Mouse (Mus musculus) right cerebral cortex, adult 18-20 months (tissue): ENCODE data around the gene Slc9a2.

Experiments used
- DNase-seq: peaks from one replicate; pipeline ENCODE4 v3.0.0; 2022; ENCODE audit warnings: mixed read lengths

Gene Slc9a2

GRCm38 (mm10) chr1:40789666-40790233 is 109.4 kb downstream of the Slc9a2 start:
- DNase-seq = no peak

DNA sequence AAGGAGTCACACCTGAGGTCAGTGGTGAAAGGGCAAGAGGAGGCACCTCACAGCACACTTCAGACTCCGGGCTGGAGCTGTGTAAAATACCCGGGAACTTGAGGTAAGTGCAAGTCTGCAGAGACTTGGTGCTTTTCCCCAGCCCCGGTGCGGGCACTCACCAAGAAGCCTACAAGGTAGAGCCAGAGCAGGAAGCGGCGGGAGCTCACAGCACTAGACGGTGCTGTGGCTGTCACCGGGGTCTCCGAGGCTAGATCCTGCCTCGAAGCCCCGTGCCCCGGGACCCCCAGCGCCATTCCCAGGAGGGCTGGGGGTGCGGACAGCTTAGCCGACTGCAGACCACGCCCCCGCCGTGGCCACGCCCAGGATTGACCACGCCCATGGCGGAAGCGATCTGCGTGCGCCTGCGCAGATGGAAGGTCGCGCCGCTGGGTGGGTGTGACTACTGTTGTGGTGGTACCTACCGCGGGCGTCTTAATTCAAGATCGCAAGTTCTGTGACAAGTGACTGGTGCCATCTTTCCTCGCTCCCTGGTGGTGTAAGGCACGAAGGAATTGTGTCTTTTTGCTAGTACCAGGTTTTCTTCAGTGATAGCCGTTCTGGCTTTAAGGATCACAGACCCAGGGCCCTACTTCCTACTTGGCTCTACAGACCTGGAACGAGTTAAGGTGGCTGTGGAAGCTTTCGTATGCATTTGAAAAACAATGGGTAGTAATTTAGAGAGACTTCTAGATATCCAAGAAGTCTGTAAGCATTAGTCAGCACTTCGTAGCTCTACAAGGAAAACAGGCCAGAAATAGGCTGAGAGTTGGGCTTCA is 110.2 kb downstream of the Slc9a2 start, which contains the start of gene Mfsd9:
Gene Mfsd9, minus strand, starts transcription at position 364 of the 818 bp plus-strand sequence.
- peak; percentile 90 for DNase-seq

GRCm38 (mm10) chr1:40795508-40795907 is 115.1 kb downstream of the Slc9a2 start:
- no peak for DNase-seq

- peak; percentile 57 for DNase-seq
Observed at GRCm38 (mm10) chr1:40797348-40797747, 117.0 kb downstream of the Slc9a2 start.

GRCm38 (mm10) chr1:40799121-40799520 is 118.7 kb downstream of the Slc9a2 start:
- DNase-seq = no peak

GRCm38 (mm10) chr1:40800908-40801307 is 120.5 kb downstream of the Slc9a2 start:
- DNase-seq = no peak

- DNase-seq = peak; percentile 50
Observed at GRCm38 (mm10) chr1:40802759-40803158, 122.4 kb downstream of the Slc9a2 start.

- DNase-seq = no peak
Observed at GRCm38 (mm10) chr1:40804118-40804517, 123.7 kb downstream of the Slc9a2 start.

- DNase-seq = no peak
Observed at GRCm38 (mm10) chr1:40805351-40805750, 125.0 kb downstream of the Slc9a2 start, which contains the start of gene Tmem182. Gene Tmem182 (plus strand): TSS chr1:40805601.

- DNase-seq = no peak
Observed at GRCm38 (mm10) chr1:40805891-40806290, 125.5 kb downstream of the Slc9a2 start.

GRCm38 (mm10) chr1:40808643-40809042 is 128.3 kb downstream of the Slc9a2 start:
- no peak for DNase-seq

DNA sequence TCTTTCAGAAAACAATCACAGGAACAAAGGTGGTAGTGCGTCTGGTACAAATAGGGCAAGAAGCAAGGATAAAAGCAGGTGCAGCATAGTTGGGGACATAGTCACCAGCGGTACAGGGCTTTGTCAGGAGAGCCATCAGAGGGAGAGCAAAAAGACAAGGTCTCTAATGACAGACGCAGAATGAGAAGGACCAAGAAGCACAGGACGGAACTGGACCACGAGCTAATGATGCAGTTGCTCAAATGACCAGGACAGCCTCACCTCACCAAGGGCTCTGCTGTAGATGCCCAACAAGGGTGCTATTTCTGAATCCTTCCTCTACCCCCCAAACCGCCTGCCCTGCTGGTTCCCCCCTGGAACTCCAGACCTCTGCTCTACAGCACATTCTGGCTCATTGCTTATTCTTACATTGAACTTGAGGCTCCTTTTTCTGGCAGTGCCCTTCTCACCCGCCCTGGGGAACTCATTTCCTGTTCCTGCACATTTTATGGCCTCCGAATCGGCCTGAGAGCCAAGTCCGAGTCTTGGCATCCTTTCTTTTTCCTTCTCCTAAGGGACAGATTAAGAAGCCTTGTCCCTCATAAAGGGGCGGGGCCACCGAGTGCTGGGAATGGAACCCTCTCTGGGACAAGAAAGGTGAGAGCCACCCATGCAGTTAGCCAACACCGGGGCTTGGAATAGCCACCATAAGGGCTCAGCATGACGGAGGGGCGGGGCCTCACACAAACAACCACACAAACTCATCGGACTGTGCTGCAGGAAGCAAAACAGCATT is 134.9 kb downstream of the Slc9a2 start:
- no peak for DNase-seq
